Mouse (Mus musculus): ENCODE data around the gene Phkg2. TPM values are rescaled to one million over a fixed set of nuclear protein-coding genes. Genes with fewer than 3 reads are reported as not detected.

Phkg2 gene
- total RNA-seq (2015) (31.6 and 39.4 TPM in 2 replicates), total RNA-seq (2017) (25.7 and 30.5 TPM in 2 replicates)

- ATAC-seq (ENCODE audit: poor library complexity, severe bottlenecking), result peak; percentile 99
Observed at GRCm38 (mm10) chr7:127572895-127573471, at the start of gene Phkg2. Gene Phkg2, plus strand, starts transcription at chr7:127573340.

GRCm38 (mm10) chr7:127541671-127542070, 31.5 kb upstream of the Phkg2 start:
- no peak for ATAC-seq (ENCODE audit: poor library complexity, severe bottlenecking)

- no peak for ATAC-seq (ENCODE audit: poor library complexity, severe bottlenecking)
Observed at GRCm38 (mm10) chr7:127549116-127549835, 23.9 kb upstream of the Phkg2 start.

GRCm38 (mm10) chr7:127551558-127551957, 21.6 kb upstream of the Phkg2 start:
- no peak for ATAC-seq (ENCODE audit: poor library complexity, severe bottlenecking)

- ATAC-seq (ENCODE audit: poor library complexity, severe bottlenecking), result no peak
Observed at GRCm38 (mm10) chr7:127560580-127560979, 12.6 kb upstream of the Phkg2 start.

GRCm38 (mm10) chr7:127561340-127561858, 11.7 kb upstream of the Phkg2 start, which contains the start of gene Tmem265:
Gene Tmem265, plus strand, starts transcription at chr7:127561390.
- no peak for ATAC-seq (ENCODE audit: poor library complexity, severe bottlenecking)

- no peak for ATAC-seq (ENCODE audit: poor library complexity, severe bottlenecking)
Observed at GRCm38 (mm10) chr7:127564381-127565150, 8.6 kb upstream of the Phkg2 start.

GRCm38 (mm10) chr7:127573503-127574008, 416 bp downstream of the Phkg2 start:
- ATAC-seq (ENCODE audit: poor library complexity, severe bottlenecking), result no peak

- no peak for ATAC-seq (ENCODE audit: poor library complexity, severe bottlenecking)
Observed at GRCm38 (mm10) chr7:127574115-127574514, 975 bp downstream of the Phkg2 start.

- no peak for ATAC-seq (ENCODE audit: poor library complexity, severe bottlenecking)
Observed at GRCm38 (mm10) chr7:127583260-127583659, 10.1 kb downstream of the Phkg2 start.

GRCm38 (mm10) chr7:127585031-127585430, 11.9 kb downstream of the Phkg2 start:
- peak; percentile 56 for ATAC-seq (ENCODE audit: poor library complexity, severe bottlenecking)

- no peak for ATAC-seq (ENCODE audit: poor library complexity, severe bottlenecking)
Observed at GRCm38 (mm10) chr7:127586149-127586548, 13.0 kb downstream of the Phkg2 start.

GRCm38 (mm10) chr7:127587196-127587595, 14.1 kb downstream of the Phkg2 start:
- ATAC-seq (ENCODE audit: poor library complexity, severe bottlenecking), result no peak

GRCm38 (mm10) chr7:127588011-127588871, 15.1 kb downstream of the Phkg2 start, which contains the start of the genes Ccdc189 and Rnf40:
Gene Ccdc189, minus strand, starts transcription at chr7:127588595.
Gene Rnf40, plus strand, starts transcription at chr7:127588767.
- peak; percentile 86 for ATAC-seq (ENCODE audit: poor library complexity, severe bottlenecking)

GRCm38 (mm10) chr7:127588901-127589300, 15.8 kb downstream of the Phkg2 start:
- no peak for ATAC-seq (ENCODE audit: poor library complexity, severe bottlenecking)

GRCm38 (mm10) chr7:127589637-127590036, 16.5 kb downstream of the Phkg2 start:
- ATAC-seq (ENCODE audit: poor library complexity, severe bottlenecking), result no peak

GRCm38 (mm10) chr7:127591108-127591507, 18.0 kb downstream of the Phkg2 start:
- no peak for ATAC-seq (ENCODE audit: poor library complexity, severe bottlenecking)

GRCm38 (mm10) chr7:127592575-127592974, 19.4 kb downstream of the Phkg2 start:
- ATAC-seq (ENCODE audit: poor library complexity, severe bottlenecking), result no peak

GRCm38 (mm10) chr7:127596747-127597146, 23.6 kb downstream of the Phkg2 start:
- no peak for ATAC-seq (ENCODE audit: poor library complexity, severe bottlenecking)

- ATAC-seq (ENCODE audit: poor library complexity, severe bottlenecking), result no peak
Observed at GRCm38 (mm10) chr7:127600612-127601011, 27.5 kb downstream of the Phkg2 start.

All from megakaryocyte, adult 5-6 weeks (primary cell).